Mouse (Mus musculus) embryonic facial prominence, embryonic 13.5 days (tissue): Measurements from ENCODE around the gene Mtch2. TPM values are rescaled to one million over a fixed set of nuclear protein-coding genes. Genes with fewer than 3 reads are reported as not detected.
A peak's percentile ranks its signal among the peaks of the same experiment; 100 is the strongest.

ENCODE experiments used
- ATAC-seq: fragments of 200-750 bp; cut with Nextera tagmentation; 2 replicates; pipeline ENCODE4 v1.8.0; 2017; ENCODE audit warnings: low read depth; ENCODE audit not compliant: insufficient number of reproducible peaks, insufficient read depth, low FRiP score, low TSS enrichment
- H3K27ac ChIP-seq: fragments of 300-500 bp; sonication (generic); 2 replicates; pipeline ENCODE4 v1.5.1; 2015; ENCODE audit warnings: moderate library complexity, mild to moderate bottlenecking, inconsistent platforms
- H3K27me3 ChIP-seq: fragments of 300-500 bp; sonication (generic); 2 replicates; pipeline ENCODE4 v1.6.1; 2015; ENCODE audit warnings: mild to moderate bottlenecking, inconsistent platforms
- H3K36me3 ChIP-seq: fragments of 300-500 bp; sonication (generic); 2 replicates; pipeline ENCODE4 v1.6.1; 2015; ENCODE audit warnings: mild to moderate bottlenecking, inconsistent platforms
- H3K4me1 ChIP-seq: fragments of 300-500 bp; sonication (generic); 2 replicates; pipeline ENCODE4 v1.6.1; 2015; ENCODE audit warnings: inconsistent platforms
- H3K4me2 ChIP-seq: fragments of 300-500 bp; sonication (generic); 2 replicates; pipeline ENCODE4 v1.6.1; 2015; ENCODE audit warnings: moderate library complexity, mild to moderate bottlenecking, inconsistent platforms
- H3K4me3 ChIP-seq: fragments of 300-500 bp; sonication (generic); 2 replicates; pipeline ENCODE4 v1.5.1; 2015; ENCODE audit warnings: mild to moderate bottlenecking, inconsistent platforms
- H3K9ac ChIP-seq: fragments of 300-500 bp; sonication (generic); 2 replicates; pipeline ENCODE4 v1.6.1; 2015; ENCODE audit warnings: mild to moderate bottlenecking, inconsistent platforms
- H3K9me3 ChIP-seq: fragments of 300-500 bp; sonication (generic); 2 replicates; pipeline ENCODE4 v1.6.1; 2016; ENCODE audit warnings: inconsistent platforms
- WGBS: fragments of 180-500 bp; shearing (Covaris S2); methylation state at CpG from one replicate; pipeline ENCODE4 v1.1.7; 2015; ENCODE audit warnings: mixed read lengths; 5-methylcytosine and 5-hydroxymethylcytosine counted together
- polyA plus RNA-seq: library from polyadenylated mRNA; unstranded; fragments of >200 nt; fragmentation: Nextera tagmentation; extraction: Ambion mirVana; gene quantifications from 2 replicates; pipeline ENCODE4 v1.2.1, GENCODE M21; 2015

Gene Mtch2
- polyA plus RNA-seq, 1 experiment from 2014 or later = 192 TPM

GRCm38 (mm10) chr2:90864184-90864583, 17.2 kb downstream of the Mtch2 start:
- Histone ChIP-seq H3K4me1 (no peaks in the 10 kb centered on the region), H3K27ac (no peak overlapping the region), H3K36me3 (peaks cover 77% of the 10 kb centered on the region), H3K9me3 (no peaks in the 10 kb centered on the region), H3K27me3 (no peaks in the 10 kb centered on the region), H3K9ac (no peak overlapping the region), H3K4me3 (no peak overlapping the region), H3K4me2 (no peak overlapping the region)
- no peak for ATAC-seq

GRCm38 (mm10) chr2:90866524-90866923, 19.6 kb downstream of the Mtch2 start:
- H3K27me3 ChIP-seq = no peaks in the 10 kb centered on the region
- H3K4me1 ChIP-seq = 0 out of 2 replicates have a peak, but pooled peaks cover 4% of the 10 kb centered on the region
- WGBS = 23% methylated on average over 3 of the region's 3 CpGs
- no peak overlapping the region for H3K27ac ChIP-seq
- ATAC-seq = peak; percentile 81; the same call in 1 of the 2 replicates
- no peak overlapping the region for H3K4me2 ChIP-seq
- no peaks in the 10 kb centered on the region for H3K9me3 ChIP-seq
- peaks cover 60% of the 10 kb centered on the region for H3K36me3 ChIP-seq
- H3K4me3 ChIP-seq = no peak overlapping the region
- H3K9ac ChIP-seq = no peak overlapping the region

- ATAC-seq = no peak
- peak overlapping the region; percentile 37; the same call in 1 of the 2 replicates for H3K9ac ChIP-seq
- WGBS = 42% methylated on average over 4 of the region's 4 CpGs
These were observed 23.2 kb downstream of the Mtch2 start for GRCm38 (mm10) chr2:90870136-90870601.

GRCm38 (mm10) chr2:90871180-90871961, 24.4 kb downstream of the Mtch2 start:
- no peak overlapping the region for H3K27ac ChIP-seq
- WGBS = 60% methylated on average over 8 of the region's 8 CpGs
- no peak overlapping the region for H3K4me3 ChIP-seq

More at GRCm38 (mm10) chr2:90870136-90870601, 23.2 kb downstream of the Mtch2 start:
- no peak overlapping the region for H3K4me3 ChIP-seq
- no peak overlapping the region for H3K27ac ChIP-seq
- H3K9me3 ChIP-seq = no peaks in the 10 kb centered on the region
- no peaks in the 10 kb centered on the region for H3K27me3 ChIP-seq
- H3K36me3 ChIP-seq = peaks cover 30% of the 10 kb centered on the region
- H3K4me1 ChIP-seq = 0 out of 2 replicates have a peak, but pooled peaks cover 4% of the 10 kb centered on the region
- H3K4me2 ChIP-seq = no peak overlapping the region

GRCm38 (mm10) chr2:90874025-90874424, 27.1 kb downstream of the Mtch2 start:
- Histone ChIP-seq H3K9me3 (no peaks in the 10 kb centered on the region), H3K4me2 (no peak overlapping the region), H3K36me3 (no peaks in the 10 kb centered on the region), H3K27me3 (no peaks in the 10 kb centered on the region), H3K9ac (no peak overlapping the region), H3K4me3 (no peak overlapping the region), H3K27ac (no peak overlapping the region), H3K4me1 (0 out of 2 replicates have a peak, but pooled peaks cover 4% of the 10 kb centered on the region)
- 86% methylated on average over 1 of the region's 1 CpGs for WGBS
- ATAC-seq = no peak

More at GRCm38 (mm10) chr2:90871180-90871961, 24.4 kb downstream of the Mtch2 start:
- no peak overlapping the region for H3K4me2 ChIP-seq
- no peak for ATAC-seq
- H3K9me3 ChIP-seq = no peaks in the 10 kb centered on the region
- H3K36me3 ChIP-seq = peaks cover 19% of the 10 kb centered on the region
- H3K9ac ChIP-seq = no peak overlapping the region
- H3K4me1 ChIP-seq = 0 out of 2 replicates have a peak, but pooled peaks cover 4% of the 10 kb centered on the region
- no peaks in the 10 kb centered on the region for H3K27me3 ChIP-seq

GRCm38 (mm10) chr2:90875239-90875638, 28.3 kb downstream of the Mtch2 start:
- Histone ChIP-seq H3K4me2 (no peak overlapping the region), H3K27ac (no peak overlapping the region), H3K4me3 (no peak overlapping the region), H3K9me3 (no peaks in the 10 kb centered on the region), H3K27me3 (no peaks in the 10 kb centered on the region), H3K36me3 (no peaks in the 10 kb centered on the region), H3K4me1 (0 out of 2 replicates have a peak, but pooled peaks cover 1% of the 10 kb centered on the region), H3K9ac (no peak overlapping the region)
- WGBS = 74% methylated on average over 2 of the region's 2 CpGs
- ATAC-seq = no peak

- no peak overlapping the region for H3K4me2 ChIP-seq
- H3K9me3 ChIP-seq = no peaks in the 10 kb centered on the region
- H3K4me3 ChIP-seq = no peak overlapping the region
- no peak overlapping the region for H3K9ac ChIP-seq
- no peak for ATAC-seq
- no peak overlapping the region for H3K27ac ChIP-seq
- no peaks in the 10 kb centered on the region for H3K4me1 ChIP-seq
- no peaks in the 10 kb centered on the region for H3K27me3 ChIP-seq
- 62% methylated on average over 5 of the region's 5 CpGs for WGBS
- no peaks in the 10 kb centered on the region for H3K36me3 ChIP-seq
These were observed 30.8 kb downstream of the Mtch2 start for GRCm38 (mm10) chr2:90877584-90878259.

GRCm38 (mm10) chr2:90879419-90879818, 32.5 kb downstream of the Mtch2 start:
- H3K9ac ChIP-seq = no peak overlapping the region
- no peaks in the 10 kb centered on the region for H3K4me1 ChIP-seq
- H3K36me3 ChIP-seq = no peaks in the 10 kb centered on the region
- H3K4me3 ChIP-seq = no peak overlapping the region
- no peak overlapping the region for H3K27ac ChIP-seq
- H3K4me2 ChIP-seq = no peak overlapping the region
- peaks cover 4% of the 10 kb centered on the region; the same call in 1 of the 2 replicates for H3K9me3 ChIP-seq
- peaks cover 4% of the 10 kb centered on the region; the same call in 1 of the 2 replicates for H3K27me3 ChIP-seq
- no peak for ATAC-seq

- no peak overlapping the region for H3K9ac ChIP-seq
- H3K4me3 ChIP-seq = no peak overlapping the region
- WGBS = 15% methylated on average over 6 of the region's 6 CpGs
- peaks cover 13% of the 10 kb centered on the region for H3K27me3 ChIP-seq
- peaks cover 4% of the 10 kb centered on the region; the same call in 1 of the 2 replicates for H3K9me3 ChIP-seq
- no peak overlapping the region for H3K4me2 ChIP-seq
- H3K36me3 ChIP-seq = no peaks in the 10 kb centered on the region
- ATAC-seq = no peak
- H3K4me1 ChIP-seq = peaks cover 6% of the 10 kb centered on the region; the same call in 1 of the 2 replicates
- no peak overlapping the region for H3K27ac ChIP-seq
These were observed 33.3 kb downstream of the Mtch2 start for GRCm38 (mm10) chr2:90880144-90880785.

GRCm38 (mm10) chr2:90881824-90882223, 34.9 kb downstream of the Mtch2 start:
- no peak for ATAC-seq
- no peak overlapping the region for H3K4me2 ChIP-seq
- peaks cover 17% of the 10 kb centered on the region; the same call in 1 of the 2 replicates for H3K4me1 ChIP-seq
- no peak overlapping the region for H3K27ac ChIP-seq
- H3K4me3 ChIP-seq = no peak overlapping the region
- peaks cover 4% of the 10 kb centered on the region; the same call in 1 of the 2 replicates for H3K9me3 ChIP-seq
- 83% methylated on average over 2 of the region's 2 CpGs for WGBS
- H3K36me3 ChIP-seq = no peaks in the 10 kb centered on the region
- peaks cover 28% of the 10 kb centered on the region for H3K27me3 ChIP-seq
- no peak overlapping the region for H3K9ac ChIP-seq
